Comparison of ENCODE assay signal across 10 mouse cellular contexts in the genomic region with DNA sequence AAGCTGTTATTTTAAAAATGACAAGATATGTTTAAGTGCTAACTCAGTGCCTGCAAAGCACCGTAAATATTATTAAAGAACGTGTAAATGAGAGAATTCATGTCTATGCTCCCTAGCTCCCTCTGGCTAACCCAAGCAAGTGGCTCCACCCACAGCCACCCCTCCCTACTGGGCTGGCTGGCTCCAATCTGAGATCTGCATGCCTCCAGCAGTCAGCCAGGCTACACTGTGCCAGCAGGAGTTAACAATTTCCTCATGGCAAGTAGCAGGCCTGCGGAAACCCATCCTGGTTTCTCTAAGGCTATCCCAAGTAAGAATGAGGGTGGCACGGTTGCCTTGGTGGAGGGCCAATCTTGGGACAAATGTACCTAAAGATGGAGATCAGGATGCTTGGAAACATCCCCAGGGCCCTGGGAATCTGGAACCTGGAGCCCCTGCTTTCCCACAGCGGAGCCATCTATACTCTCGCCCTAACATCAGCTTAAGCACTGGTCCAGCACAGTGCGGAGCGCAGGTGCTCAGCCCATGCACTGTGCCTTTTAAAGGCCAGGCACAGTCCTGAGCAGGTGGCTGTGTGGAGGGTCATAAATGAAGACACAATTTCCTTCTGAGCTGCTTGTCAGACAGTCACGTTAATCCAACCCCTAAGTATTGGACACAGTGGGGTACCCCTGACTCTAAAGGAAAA. TPM values are rescaled to one million over a fixed set of nuclear protein-coding genes. Genes with fewer than 3 reads are reported as not detected.
DNase-seq lines count a peak whose midpoint lies in the region; ATAC-seq lines count a peak whose summit lies in the region.
"Had no signal": no experiment of that assay in that cellular context is flagged by ENCODE, and none has a peak within 500 bp of the region (broad histone marks: within the 10 kb centered on the region; RNA-seq: fewer than 3 reads in every experiment).

No protein-coding gene starts in this region.

- H3K9ac ChIP-seq in heart, embryonic 16.5 days (ENCODE audit: low read length), result no peak overlapping the region
- no peak overlapping the region for H3K9ac ChIP-seq in embryonic facial prominence, embryonic 14.5 days (ENCODE audit: low read depth, low read length)

- DNase-seq in heart, adult 8-10 months (ENCODE audit: low spot score), result no peak
- DNase-seq in right cerebral cortex, postnatal 4 days, result peak; percentile 9
- no peak for DNase-seq in right cerebral cortex, adult 18-20 months
- DNase-seq in embryonic facial prominence, embryonic 14.5 days (ENCODE audit: low spot score), result peak; percentile 76
- DNase-seq in testis, postnatal 14 days (ENCODE audit: low spot score), result no peak

- H3K36me3 ChIP-seq in heart, embryonic 16.5 days (ENCODE audit: control insufficient read depth, insufficient read depth), result no peaks in the 10 kb centered on the region
- no peaks in the 10 kb centered on the region for H3K36me3 ChIP-seq in embryonic facial prominence, embryonic 14.5 days (ENCODE audit: control insufficient read depth, insufficient read depth, low read length)

- no peak overlapping the region for H3K4me3 ChIP-seq in heart, embryonic 16.5 days (ENCODE audit: low read length)
- no peak overlapping the region for H3K4me3 ChIP-seq in embryonic facial prominence, embryonic 14.5 days (ENCODE audit: low read depth, low read length)
- H3K4me3 ChIP-seq: myocyte had no signal

- H3K27me3 ChIP-seq in heart, embryonic 16.5 days (ENCODE audit: control insufficient read depth, insufficient read depth, low read length), result no peaks in the 10 kb centered on the region
- no peaks in the 10 kb centered on the region for H3K27me3 ChIP-seq in embryonic facial prominence, embryonic 14.5 days (replicated peaks; ENCODE audit: control insufficient read depth, insufficient read depth, low read length)

- H3K4me2 ChIP-seq in heart, embryonic 16.5 days (ENCODE audit: low read depth, low read length), result no peak overlapping the region
- no peak overlapping the region for H3K4me2 ChIP-seq in embryonic facial prominence, embryonic 14.5 days (ENCODE audit: low read depth, low read length)

- peak; percentile 58 for ATAC-seq in heart, embryonic 16.5 days (replicated peaks; ENCODE audit: extremely low read depth, insufficient read depth, low FRiP score)
- 0 out of 2 replicates have a peak, but pooled peaks have one; percentile 55 for ATAC-seq in embryonic facial prominence, embryonic 14.5 days (ENCODE audit: low read depth)
- peak; percentile 68 for ATAC-seq in megakaryocyte progenitor cell, adult 5-6 weeks (replicated peaks; ENCODE audit: poor library complexity)
- ATAC-seq in monocyte, adult 5-6 weeks (replicated peaks; ENCODE audit: insufficient number of reproducible peaks, low FRiP score, low TSS enrichment, poor library complexity, severe bottlenecking), result no peak

- H3K4me1 ChIP-seq in heart, embryonic 16.5 days (ENCODE audit: control insufficient read depth, insufficient read depth, low read length), result peaks cover 9% of the 10 kb centered on the region
- no peaks in the 10 kb centered on the region for H3K4me1 ChIP-seq in embryonic facial prominence, embryonic 14.5 days (ENCODE audit: control insufficient read depth, insufficient read depth, low read length)

- H3K27ac ChIP-seq in heart, embryonic 16.5 days (ENCODE audit: low read length), result no peak overlapping the region
- H3K27ac ChIP-seq in embryonic facial prominence, embryonic 14.5 days (replicated peaks; ENCODE audit: low read depth, low read length), result no peak overlapping the region

- 66% methylated on average over 9 of the region's 9 CpGs for WGBS in heart, embryonic 16.5 days
- 55% methylated on average over 9 of the region's 9 CpGs for WGBS in embryonic facial prominence, embryonic 14.5 days

- H3K9me3 ChIP-seq in heart, embryonic 16.5 days (replicated peaks; ENCODE audit: control insufficient read depth, low read length), result no peaks in the 10 kb centered on the region
- no peaks in the 10 kb centered on the region for H3K9me3 ChIP-seq in embryonic facial prominence, embryonic 14.5 days (ENCODE audit: control insufficient read depth, low read length)

RNA-seq across cellular contexts. Expression of gene Cib4, which starts 4.8 kb away (rescaled TPM):
- polyA plus RNA-seq in heart, embryonic 16.5 days (2015; fragmentation: Nextera tagmentation; extraction: Ambion mirVana), result not detected in 2 replicates
- not detected for total RNA-seq in heart, adult 8-10 months (2022)
- not detected in 2 replicates for polyA plus RNA-seq in embryonic facial prominence, embryonic 14.5 days (2014; fragmentation: Nextera tagmentation; extraction: Ambion mirVana)
- total RNA-seq in megakaryocyte progenitor cell, adult 5-6 weeks (2015), result not detected in 2 replicates
- not detected in 2 replicates for total RNA-seq in megakaryocyte progenitor cell, adult 5-6 weeks (2017)
- total RNA-seq in monocyte, adult 5-6 weeks (2017), result 1.4 TPM in 1 of 3 replicates, not detected in the others
- total RNA-seq: heart, adult 18-20 months had no signal
- polyA plus RNA-seq: myocyte had no signal

RNA-seq across cellular contexts. Expression of gene Kcnk3, which starts 37.5 kb away (rescaled TPM):
- 15.3 and 19.2 TPM in 2 replicates for polyA plus RNA-seq in heart, embryonic 16.5 days (2015; fragmentation: Nextera tagmentation; extraction: Ambion mirVana)
- 100 to 1,000 TPM; 268 to 282 (median 276) TPM for total RNA-seq in heart, adult 8-10 months (2022)
- polyA plus RNA-seq in embryonic facial prominence, embryonic 14.5 days (2014; fragmentation: Nextera tagmentation; extraction: Ambion mirVana), result 2.0 and 2.9 TPM in 2 replicates
- total RNA-seq in megakaryocyte progenitor cell, adult 5-6 weeks (2015), result not detected in 2 replicates
- total RNA-seq in megakaryocyte progenitor cell, adult 5-6 weeks (2017), result not detected in 2 replicates
- total RNA-seq in monocyte, adult 5-6 weeks (2017), result 0.10 TPM in 1 of 3 replicates, not detected in the others

Comparison
In these comparisons a context has a peak if more than half of its experiments do, and no peak if none do; other contexts are left out.
1. DNase-seq: peak in right cerebral cortex, postnatal 4 days (single experiment) and embryonic facial prominence, embryonic 14.5 days (single experiment); none in heart, adult 8-10 months (single experiment), right cerebral cortex, adult 18-20 months (single experiment) and testis, postnatal 14 days (single experiment).
2. RNA of gene Kcnk3, which starts 37.5 kb away (total RNA-seq): 268 to 282 TPM in heart, adult 8-10 months; 0.10 TPM in monocyte, adult 5-6 weeks and not detected in megakaryocyte progenitor cell, adult 5-6 weeks; every median in the first group is over 100 times any median in the second.